Mouse (Mus musculus): ENCODE measurements around the gene Chrm1. TPM values are rescaled to one million over a fixed set of nuclear protein-coding genes. Genes with fewer than 3 reads are reported as not detected.
A peak's percentile ranks its signal among the peaks of the same experiment; 100 is the strongest.

Gene Chrm1
- polyA plus RNA-seq, 1 experiment: 0.04 TPM

GRCm38 (mm10) chr19:8683627-8684026 lies 20.0 kb downstream of the Chrm1 start:
- no peak for DNase-seq (ENCODE audit: low spot score)

GRCm38 (mm10) chr19:8691871-8692539 lies 28.4 kb downstream of the Chrm1 start:
- no peak for DNase-seq (ENCODE audit: low spot score)

- no peak for DNase-seq (ENCODE audit: low spot score)
These were observed 29.2 kb downstream of the Chrm1 start for GRCm38 (mm10) chr19:8692740-8693139.

GRCm38 (mm10) chr19:8695330-8695729 lies 31.7 kb downstream of the Chrm1 start:
- DNase-seq (ENCODE audit: low spot score): no peak

GRCm38 (mm10) chr19:8699652-8700051 lies 36.1 kb downstream of the Chrm1 start:
- DNase-seq (ENCODE audit: low spot score): no peak

GRCm38 (mm10) chr19:8702458-8702857 lies 38.9 kb downstream of the Chrm1 start:
- no peak for DNase-seq (ENCODE audit: low spot score)

- no peak for DNase-seq (ENCODE audit: low spot score)
These were observed 40.0 kb downstream of the Chrm1 start for GRCm38 (mm10) chr19:8703571-8703970.

GRCm38 (mm10) chr19:8705026-8705708 lies 41.6 kb downstream of the Chrm1 start:
- no peak for DNase-seq (ENCODE audit: low spot score)

GRCm38 (mm10) chr19:8706132-8706667 lies 42.6 kb downstream of the Chrm1 start:
- DNase-seq (ENCODE audit: low spot score): no peak

- DNase-seq (ENCODE audit: low spot score): no peak
These were observed 43.3 kb downstream of the Chrm1 start for GRCm38 (mm10) chr19:8706930-8707329.

- no peak for DNase-seq (ENCODE audit: low spot score)
These were observed 45.4 kb downstream of the Chrm1 start for GRCm38 (mm10) chr19:8708954-8709353.

- no peak for DNase-seq (ENCODE audit: low spot score)
These were observed 46.5 kb downstream of the Chrm1 start for GRCm38 (mm10) chr19:8710057-8710456.

GRCm38 (mm10) chr19:8711506-8711905 lies 47.9 kb downstream of the Chrm1 start:
- no peak for DNase-seq (ENCODE audit: low spot score)

- no peak for DNase-seq (ENCODE audit: low spot score)
These were observed 48.6 kb downstream of the Chrm1 start for GRCm38 (mm10) chr19:8711949-8712869.

- DNase-seq (ENCODE audit: low spot score): peak; percentile 46
These were observed 49.3 kb downstream of the Chrm1 start for GRCm38 (mm10) chr19:8712870-8713305.

- peak; percentile 89 for DNase-seq (ENCODE audit: low spot score)
These were observed 49.9 kb downstream of the Chrm1 start for GRCm38 (mm10) chr19:8713306-8713996.

GRCm38 (mm10) chr19:8713997-8714652 lies 50.5 kb downstream of the Chrm1 start:
- DNase-seq (ENCODE audit: low spot score): no peak

- DNase-seq (ENCODE audit: low spot score): no peak
These were observed 51.3 kb downstream of the Chrm1 start for GRCm38 (mm10) chr19:8714653-8715481.

GRCm38 (mm10) chr19:8715868-8716766 lies 52.5 kb downstream of the Chrm1 start:
- DNase-seq (ENCODE audit: low spot score): no peak
